Mouse (Mus musculus) left cerebral cortex, postnatal 25 days (tissue): ENCODE results near the gene Tmem63c. TPM values are rescaled to one million over a fixed set of nuclear protein-coding genes. Genes with fewer than 3 reads are reported as not detected.

Source experiments
- DNase-seq, 2 experiments: peaks; one replicate each; pipeline ENCODE4 v3.0.0; 2022; ENCODE audit warnings: low spot score in 2 of 2, mixed read lengths in 1 of 2
- intact Hi-C: fragments of 180-260 bp; cut with DNase I; formaldehyde crosslinking; loops from one replicate; pipeline ENCODE4 v1.15.1; 2025
- total RNA-seq, 2 experiments: library from RNA; stranded (reverse); gene quantifications; 2 replicates each; pipeline ENCODE4 v1.2.3; 2021

The Tmem63c gene
- total RNA-seq, 2 experiments from 2014 or later = 42.0 to 45.8 TPM

- intact Hi-C loops = no loop called here
- DNase-seq = no peak
Measured at GRCm38 (mm10) chr12:86999283-86999820, 21.8 kb upstream of the Tmem63c start.

- DNase-seq = no peak
Measured at GRCm38 (mm10) chr12:87000151-87000839, 20.8 kb upstream of the Tmem63c start.

GRCm38 (mm10) chr12:87000840-87001176, 20.3 kb upstream of the Tmem63c start:
- intact Hi-C loops = loop anchor here (2.0 kb wide), 1 partner anchor 52 kb away; no protein-coding TSS in a partner anchor

More at GRCm38 (mm10) chr12:87000151-87000839, 20.8 kb upstream of the Tmem63c start:
- intact Hi-C loops = loop anchor here (2.0 kb wide), 1 partner anchor 53 kb away; no protein-coding TSS in a partner anchor

GRCm38 (mm10) chr12:87002209-87002608, 18.9 kb upstream of the Tmem63c start:
- no peak for DNase-seq
- intact Hi-C loops = no loop called here

More at GRCm38 (mm10) chr12:87000840-87001176, 20.3 kb upstream of the Tmem63c start:
- DNase-seq = no peak

GRCm38 (mm10) chr12:87002815-87003214, 18.3 kb upstream of the Tmem63c start:
- peak in 1 of 2 experiments; percentile 1 for DNase-seq
- intact Hi-C loops = no loop called here

- intact Hi-C loops = no loop called here
- no peak for DNase-seq
Measured at GRCm38 (mm10) chr12:87003606-87004005, 17.5 kb upstream of the Tmem63c start.

DNA sequence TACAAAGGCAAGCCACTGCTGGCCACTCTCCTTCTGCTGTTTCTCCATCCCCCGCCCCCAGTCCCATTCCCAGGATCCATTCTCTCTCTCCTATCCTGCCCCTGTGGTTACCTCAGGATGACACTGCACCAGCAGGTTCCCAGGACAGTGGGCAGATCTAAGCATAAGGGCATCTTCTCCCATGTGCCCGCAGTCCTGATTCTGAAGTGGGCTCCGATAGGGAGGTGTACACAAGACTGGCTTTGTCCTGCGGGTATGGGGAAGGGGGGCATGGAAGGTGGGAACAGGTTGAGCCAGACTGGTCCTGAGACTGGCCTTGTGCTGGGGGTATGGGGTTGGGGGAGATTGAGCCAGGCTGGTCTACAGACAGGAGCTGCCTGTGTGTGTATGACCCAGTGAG, 16.5 kb upstream of the Tmem63c start:
- intact Hi-C loops = no loop called here
- DNase-seq = no peak

DNA sequence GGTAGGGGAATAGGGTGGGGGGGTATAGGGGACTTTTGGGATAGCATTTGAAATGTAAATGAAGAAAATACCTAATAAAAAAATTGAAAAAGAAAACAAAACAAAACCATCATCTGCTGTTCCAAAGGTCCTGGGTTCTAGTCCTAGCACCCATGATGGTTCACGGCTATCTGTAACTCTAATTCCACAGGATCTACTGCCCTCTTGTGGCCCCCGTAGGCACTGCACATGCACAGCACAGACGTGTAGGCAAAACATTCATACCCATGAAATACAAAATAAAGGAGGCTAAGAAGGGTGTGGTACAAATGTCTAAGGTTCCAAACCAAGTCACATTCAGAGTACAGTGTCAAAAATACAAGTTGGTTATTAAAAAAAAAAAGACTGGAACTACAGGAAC, 4.1 kb upstream of the Tmem63c start:
- intact Hi-C loops = loop anchor here (5.0 kb wide), 1 partner anchor 35 kb away; no protein-coding TSS in a partner anchor
- no peak for DNase-seq

DNA sequence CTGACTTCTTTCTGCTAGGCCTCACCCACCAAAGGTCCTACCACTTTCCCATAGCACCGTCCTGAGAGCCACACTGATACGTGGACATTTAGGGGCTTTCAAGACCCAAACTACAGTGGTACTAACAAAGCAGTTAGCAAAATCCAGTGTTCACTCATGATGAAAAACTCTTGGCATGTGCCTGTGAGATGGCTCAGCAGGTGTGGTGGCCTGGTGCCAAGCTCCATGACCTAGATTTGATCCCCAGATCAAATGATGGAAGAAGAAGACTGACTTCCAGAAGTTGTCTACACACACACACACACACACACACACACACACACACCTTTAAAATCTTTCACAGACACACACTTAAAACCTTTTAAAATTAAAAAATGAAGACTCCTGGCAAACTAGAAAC, 2.4 kb upstream of the Tmem63c start:
- intact Hi-C loops = loop anchor here (5.0 kb wide), 1 partner anchor 34 kb away; no protein-coding TSS in a partner anchor
- DNase-seq = no peak

GRCm38 (mm10) chr12:87022006-87022405, 866 bp downstream of the Tmem63c start:
- intact Hi-C loops = no loop called here
- DNase-seq = no peak

- no peak for DNase-seq
- intact Hi-C loops = no loop called here
Measured at GRCm38 (mm10) chr12:87023456-87023855, 2.3 kb downstream of the Tmem63c start.

DNA sequence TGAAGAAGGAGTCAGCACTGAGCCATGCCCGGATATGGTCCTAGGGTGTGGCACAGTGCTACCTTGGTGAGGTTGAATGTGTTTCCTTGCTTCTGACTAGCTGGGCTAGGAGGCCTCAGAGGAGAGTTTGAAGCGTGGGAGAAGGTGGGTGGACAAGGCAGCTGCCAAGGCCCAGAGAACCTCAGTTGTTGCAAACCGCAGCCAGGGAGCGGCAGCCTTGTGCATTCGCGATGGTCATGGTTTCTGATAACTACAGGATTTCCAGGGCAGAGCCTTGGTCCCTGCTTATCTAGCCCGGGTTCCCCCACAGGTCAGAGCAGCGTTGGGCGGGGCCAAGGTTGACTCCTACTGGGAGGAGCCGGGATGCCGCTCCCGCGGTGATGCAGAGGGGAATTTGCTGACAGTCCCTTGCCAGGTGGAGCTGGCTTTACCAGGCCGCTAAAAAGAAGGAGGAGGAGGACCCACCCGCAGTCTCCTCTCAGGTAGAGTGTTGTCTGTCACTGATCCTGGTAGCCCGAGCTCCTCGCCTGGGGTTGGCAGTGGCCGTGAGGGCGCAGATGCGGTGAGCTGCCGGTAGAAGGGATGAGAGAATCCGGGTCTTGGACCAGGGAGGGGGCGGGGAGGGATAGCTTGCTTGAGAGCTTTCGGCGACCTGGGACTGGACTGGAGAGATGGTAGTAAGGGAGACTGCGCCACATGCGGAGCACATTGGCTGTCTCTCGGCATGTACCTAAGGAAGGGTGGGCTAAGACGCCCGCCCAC, 5.2 kb downstream of the Tmem63c start:
- intact Hi-C loops = loop anchor here (2.0 kb wide), 1 partner anchor 17 kb away; no protein-coding TSS in a partner anchor
- DNase-seq = peak; percentile 63 to 87

DNA sequence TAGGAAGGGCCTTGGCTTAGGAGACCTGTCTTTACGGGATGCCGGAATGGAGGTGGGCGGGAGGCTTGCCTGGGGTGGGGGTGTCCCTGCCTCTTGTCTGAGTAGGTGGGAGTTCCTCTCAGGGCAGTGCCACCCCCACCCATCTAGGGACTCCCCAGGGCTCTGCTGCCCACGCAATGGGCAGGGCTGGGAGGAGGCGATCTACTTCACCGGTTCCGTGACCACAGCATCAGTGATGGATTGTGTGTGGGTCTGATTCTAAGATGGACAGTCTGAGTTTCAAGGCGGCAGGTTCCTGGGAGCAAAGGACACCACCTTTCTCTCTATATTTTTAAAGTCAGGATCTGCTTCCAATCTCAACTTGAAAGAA, 5.7 kb downstream of the Tmem63c start:
- peak in 1 of 2 experiments; percentile 46 for DNase-seq
- intact Hi-C loops = loop anchor here (2.0 kb wide), 1 partner anchor 16 kb away; no protein-coding TSS in a partner anchor

- intact Hi-C loops = loop anchor here (2.0 kb wide), 1 partner anchor 15 kb away; no protein-coding TSS in a partner anchor
- no peak for DNase-seq
Measured at GRCm38 (mm10) chr12:87027391-87027790, 6.3 kb downstream of the Tmem63c start.

DNA sequence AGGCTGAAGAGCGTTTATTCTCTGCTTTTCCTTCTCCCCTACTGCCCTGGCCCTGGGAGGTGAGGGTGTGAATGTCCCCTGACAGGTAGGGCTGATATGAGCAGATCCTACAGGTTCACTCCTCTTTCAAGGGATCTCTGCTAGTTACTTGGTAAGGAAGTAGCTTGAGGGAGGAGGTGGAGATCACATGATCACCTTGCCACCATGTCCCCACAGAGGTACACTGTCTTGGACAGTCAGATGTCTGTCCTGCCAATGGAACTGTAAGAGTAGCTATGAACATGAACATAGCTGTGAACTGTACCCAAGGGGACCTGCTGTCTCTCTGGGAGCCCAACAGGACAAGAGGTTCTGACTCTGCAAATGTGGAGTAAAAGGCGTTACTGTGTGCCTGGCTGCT, 6.9 kb downstream of the Tmem63c start:
- no peak for DNase-seq
- intact Hi-C loops = no loop called here

GRCm38 (mm10) chr12:87029251-87029976, 8.3 kb downstream of the Tmem63c start:
- no peak for DNase-seq
- intact Hi-C loops = no loop called here

GRCm38 (mm10) chr12:87031163-87031763, 10.1 kb downstream of the Tmem63c start:
- intact Hi-C loops = no loop called here

GRCm38 (mm10) chr12:87036631-87037030, 15.5 kb downstream of the Tmem63c start:
- intact Hi-C loops = no loop called here
- DNase-seq = no peak

More at GRCm38 (mm10) chr12:87031163-87031763, 10.1 kb downstream of the Tmem63c start:
- DNase-seq = no peak

DNA sequence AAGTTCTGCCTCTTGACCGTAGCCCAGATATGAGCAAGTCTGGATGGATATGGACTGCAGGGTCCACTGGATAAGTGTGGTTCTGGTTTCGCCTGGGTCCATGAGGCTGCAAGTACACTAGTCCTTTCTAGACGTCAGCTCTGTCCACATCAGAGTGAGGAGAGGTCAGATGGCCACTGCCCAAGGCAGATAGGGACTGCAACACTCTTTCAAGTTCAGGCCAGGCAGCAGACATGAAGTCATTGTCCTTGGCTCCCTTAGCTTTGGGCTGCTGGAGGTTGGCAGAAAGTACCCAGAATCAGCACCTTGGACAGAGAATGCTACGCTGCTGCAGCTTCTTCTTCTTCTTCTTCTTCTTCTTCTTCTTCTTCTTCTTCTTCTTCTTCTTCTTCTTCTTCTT, 19.0 kb downstream of the Tmem63c start:
- DNase-seq = no peak

More for the DNA sequence above, 19.0 kb downstream of the Tmem63c start:
- intact Hi-C loops = loop anchor here (2.0 kb wide), 1 partner anchor 53 kb away; no protein-coding TSS in a partner anchor
